8 mouse cellular contexts compared by ENCODE assay signal in genomic region chr11:82764438-82764924, GRCm38 (mm10). TPM values are rescaled to one million over a fixed set of nuclear protein-coding genes. Genes with fewer than 3 reads are reported as not detected.
A peak's percentile ranks its signal among the peaks of the same experiment; 100 is the strongest.
DNase-seq lines count a peak whose midpoint lies in the region; ATAC-seq and TF ChIP-seq lines count a peak whose summit lies in the region.

No protein-coding gene starts in this region.

- H3K36me3 ChIP-seq in kidney, adult 2 months (ENCODE audit: control insufficient read depth, insufficient read depth, low read length), result peaks cover 2% of the 10 kb centered on the region; the same call in 1 of the 2 replicates
- H3K36me3 ChIP-seq in intestine, embryonic 14.5 days (ENCODE audit: control insufficient read depth, insufficient read depth, low read length), result peaks cover 15% of the 10 kb centered on the region
- H3K36me3 ChIP-seq in midbrain, embryonic 16.5 days (ENCODE audit: control insufficient read depth, insufficient read depth, low read length), result no peaks in the 10 kb centered on the region

- peak overlapping the region; percentile 67 for H3K9ac ChIP-seq in intestine, embryonic 14.5 days (ENCODE audit: low read length)
- H3K9ac ChIP-seq in midbrain, embryonic 16.5 days (ENCODE audit: low read depth, low read length), result peak overlapping the region; percentile 85

- ATAC-seq in common myeloid progenitor, adult 5-6 weeks (replicated peaks; ENCODE audit: low read depth, poor library complexity, severe bottlenecking), result peak; percentile 31
- ATAC-seq in intestine, embryonic 14.5 days (replicated peaks; ENCODE audit: low FRiP score, low TSS enrichment, low read depth), result peak; percentile 73
- ATAC-seq in midbrain, embryonic 16.5 days, result peak; percentile 74

- peak overlapping the region; percentile 69 for H3K4me3 ChIP-seq in kidney, adult 2 months (ENCODE audit: insufficient read depth, low read depth, low read length)
- H3K4me3 ChIP-seq in intestine, embryonic 14.5 days (ENCODE audit: low read depth, low read length), result peak overlapping the region; percentile 90
- H3K4me3 ChIP-seq in midbrain, embryonic 16.5 days (ENCODE audit: low read depth, low read length), result peak overlapping the region; percentile 85

- peak overlapping the region; percentile 63 for H3K27ac ChIP-seq in kidney, adult 2 months (ENCODE audit: insufficient read depth, low read depth, low read length)
- peak overlapping the region; percentile 93 for H3K27ac ChIP-seq in intestine, embryonic 14.5 days (ENCODE audit: low read depth)
- H3K27ac ChIP-seq in midbrain, embryonic 16.5 days (ENCODE audit: low read length), result peak overlapping the region; percentile 87

- peak overlapping the region; percentile 86 for H3K4me2 ChIP-seq in intestine, embryonic 14.5 days (ENCODE audit: low read length)
- peak overlapping the region; percentile 93 for H3K4me2 ChIP-seq in midbrain, embryonic 16.5 days (ENCODE audit: low read length)

- H3K9me3 ChIP-seq in intestine, embryonic 14.5 days (ENCODE audit: control insufficient read depth, low read length), result no peaks in the 10 kb centered on the region
- no peaks in the 10 kb centered on the region for H3K9me3 ChIP-seq in midbrain, embryonic 16.5 days (replicated peaks; ENCODE audit: control insufficient read depth, low read length, poor library complexity, severe bottlenecking)

- peaks cover 3% of the 10 kb centered on the region; the same call in 1 of the 2 replicates for H3K4me1 ChIP-seq in kidney, adult 2 months (ENCODE audit: control insufficient read depth, insufficient read depth, low read length)
- H3K4me1 ChIP-seq in intestine, embryonic 14.5 days (replicated peaks; ENCODE audit: control insufficient read depth, insufficient read depth, low read length), result peaks cover 19% of the 10 kb centered on the region
- H3K4me1 ChIP-seq in midbrain, embryonic 16.5 days (ENCODE audit: control insufficient read depth, insufficient read depth, low read length), result peaks cover 23% of the 10 kb centered on the region

- no peaks in the 10 kb centered on the region for H3K27me3 ChIP-seq in kidney, adult 2 months (replicated peaks; ENCODE audit: control insufficient read depth, insufficient read depth, low read length)
- H3K27me3 ChIP-seq in intestine, embryonic 14.5 days (replicated peaks; ENCODE audit: control insufficient read depth, insufficient read depth, low read length), result no peaks in the 10 kb centered on the region
- no peaks in the 10 kb centered on the region for H3K27me3 ChIP-seq in midbrain, embryonic 16.5 days (ENCODE audit: control insufficient read depth, insufficient read depth, low read depth, low read length)

- TF ChIP-seq CTCF in kidney, adult 2 months (conservative IDR thresholded peaks at IDR 0.05; ENCODE audit: insufficient read depth, insufficient read length, low read depth, low read length), result no peak

- DNase-seq in kidney, adult 2 months, result no peak
- no peak for DNase-seq in kidney, postnatal 10 days
- DNase-seq in intestine, embryonic 14.5 days (ENCODE audit: low spot score), result no peak
- DNase-seq in gastrocnemius, postnatal 10 days, result no peak
- no peak for DNase-seq in lung, postnatal 14 days
- no peak for DNase-seq in layer of hippocampus, adult 18-20 months (ENCODE audit: low spot score in 2 of 2)

- no peak for TF ChIP-seq POLR2A in kidney, adult 2 months (IDR thresholded peaks at IDR 0.05; ENCODE audit: low read depth, low read length)

- under 1% methylated on average over 28 of the region's 28 CpGs for WGBS in kidney, adult 2 months
- under 1% methylated on average over 28 of the region's 28 CpGs for WGBS in intestine, embryonic 14.5 days
- WGBS in midbrain, embryonic 16.5 days, result under 1% methylated on average over 28 of the region's 28 CpGs

RNA-seq across cellular contexts. Expression of gene Zfp830, which starts 0.3 kb away (rescaled TPM):
- polyA plus RNA-seq in kidney, adult 2 months (2012; rRNA removed), result 7.8 and 9.4 TPM in 2 replicates
- 37.7 and 48.6 TPM in 2 replicates for total RNA-seq in common myeloid progenitor, adult 5-6 weeks (2017)
- 31.4 and 36.7 TPM in 2 replicates for polyA plus RNA-seq in intestine, embryonic 14.5 days (2014; fragmentation: Nextera tagmentation; extraction: Ambion mirVana)
- polyA plus RNA-seq in midbrain, embryonic 16.5 days (2015; fragmentation: Nextera tagmentation; extraction: Ambion mirVana), result 26.6 and 29.6 TPM in 2 replicates
- 10 to 100 TPM; 13.7 to 15.2 TPM for total RNA-seq in gastrocnemius, postnatal 10 days (2021)
- 10 to 100 TPM; 15.2 to 18.2 TPM for total RNA-seq in layer of hippocampus, adult 18-20 months (2021)

RNA-seq across cellular contexts. Expression of gene Cct6b, which starts 0.4 kb away (rescaled TPM):
- 0.26 and 0.38 TPM in 2 replicates for polyA plus RNA-seq in kidney, adult 2 months (2012; rRNA removed)
- total RNA-seq in common myeloid progenitor, adult 5-6 weeks (2017), result not detected in 2 replicates
- 0.19 and 0.28 TPM in 2 replicates for polyA plus RNA-seq in intestine, embryonic 14.5 days (2014; fragmentation: Nextera tagmentation; extraction: Ambion mirVana)
- 0.25 and 0.46 TPM in 2 replicates for polyA plus RNA-seq in midbrain, embryonic 16.5 days (2015; fragmentation: Nextera tagmentation; extraction: Ambion mirVana)
- under 1 TPM; 0.18 to 0.33 TPM for total RNA-seq in gastrocnemius, postnatal 10 days (2021)
- total RNA-seq in layer of hippocampus, adult 18-20 months (2021), result under 1 TPM; 0.28 to 0.47 TPM

RNA-seq across cellular contexts. Expression of gene Lig3, which starts 16.4 kb away (rescaled TPM):
- polyA plus RNA-seq in kidney, adult 2 months (2012; rRNA removed), result 12.7 and 15.0 TPM in 2 replicates
- 55.3 and 62.4 TPM in 2 replicates for total RNA-seq in common myeloid progenitor, adult 5-6 weeks (2017)
- polyA plus RNA-seq in intestine, embryonic 14.5 days (2014; fragmentation: Nextera tagmentation; extraction: Ambion mirVana), result 37.4 and 37.6 TPM in 2 replicates
- 25.6 and 28.5 TPM in 2 replicates for polyA plus RNA-seq in midbrain, embryonic 16.5 days (2015; fragmentation: Nextera tagmentation; extraction: Ambion mirVana)
- total RNA-seq in gastrocnemius, postnatal 10 days (2021), result 10 to 100 TPM; 16.5 to 18.5 TPM
- 10 to 100 TPM; 20.7 to 22.4 TPM for total RNA-seq in layer of hippocampus, adult 18-20 months (2021)
